20 mouse cellular contexts compared by ENCODE assay signal in the genomic region with DNA sequence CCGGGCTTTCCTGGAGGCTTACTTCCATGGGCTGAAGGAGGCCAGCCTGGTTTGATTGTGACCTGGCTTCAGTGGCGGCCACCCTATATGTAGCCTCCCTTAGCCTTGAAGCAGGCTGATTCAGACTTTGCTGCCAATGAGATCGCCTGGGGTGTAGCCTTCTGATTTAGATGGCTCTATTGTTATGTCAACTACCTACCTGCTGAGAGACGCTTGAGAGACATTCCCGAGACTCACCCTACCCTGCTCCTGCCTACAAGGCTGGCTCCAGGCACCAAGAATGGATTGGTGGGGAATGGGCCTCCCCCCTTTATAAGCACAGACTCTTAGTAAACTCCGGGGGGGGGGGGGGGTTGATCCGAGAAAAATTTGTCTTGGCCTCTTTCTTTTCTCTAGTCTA. TPM values are rescaled to one million over a fixed set of nuclear protein-coding genes. Genes with fewer than 3 reads are reported as not detected.
DNase-seq lines count a peak whose midpoint lies in the region; ATAC-seq and TF ChIP-seq lines count a peak whose summit lies in the region.
"Had no signal": no experiment of that assay in that cellular context is flagged by ENCODE, and none has a peak within 500 bp of the region (broad histone marks: within the 10 kb centered on the region; RNA-seq: fewer than 3 reads in every experiment).

No protein-coding gene starts in this region.

- H3K4me1 ChIP-seq in kidney, postnatal 0 days (replicated peaks; ENCODE audit: insufficient read depth, low read length): peaks cover 12% of the 10 kb centered on the region
- peaks cover 41% of the 10 kb centered on the region for H3K4me1 ChIP-seq in kidney, embryonic 15.5 days
- H3K4me1 ChIP-seq in E14TG2a.4 (replicated peaks; ENCODE audit: low read depth, low read length): peaks cover 73% of the 10 kb centered on the region
- H3K4me1 ChIP-seq in intestine, postnatal 0 days (replicated peaks; ENCODE audit: control insufficient read depth, insufficient read depth, low read length): peaks cover 4% of the 10 kb centered on the region; the same call in 1 of the 2 replicates

- H3K27ac ChIP-seq in kidney, postnatal 0 days: no peak overlapping the region
- no peak overlapping the region for H3K27ac ChIP-seq in kidney, embryonic 15.5 days
- H3K27ac ChIP-seq in intestine, postnatal 0 days (ENCODE audit: low read depth, low read length): no peak overlapping the region
- H3K27ac ChIP-seq: heart, embryonic 10.5 days; hindbrain, postnatal 0 days; liver, embryonic 14.5 days had no signal

- peak overlapping the region; percentile 76 for H3K4me2 ChIP-seq in kidney, postnatal 0 days (ENCODE audit: low read length)
- no peak overlapping the region; the same call in 1 of the 2 replicates for H3K4me2 ChIP-seq in kidney, embryonic 15.5 days
- H3K4me2 ChIP-seq in intestine, postnatal 0 days (replicated peaks; ENCODE audit: low read depth): peak overlapping the region; percentile 83

- H3K27me3 ChIP-seq in kidney, postnatal 0 days (ENCODE audit: insufficient read depth, low read length): no peaks in the 10 kb centered on the region
- peaks cover 29% of the 10 kb centered on the region for H3K27me3 ChIP-seq in kidney, embryonic 15.5 days
- H3K27me3 ChIP-seq in E14TG2a.4 (ENCODE audit: insufficient read depth, low read length): peaks cover 52% of the 10 kb centered on the region
- no peaks in the 10 kb centered on the region for H3K27me3 ChIP-seq in intestine, postnatal 0 days (replicated peaks; ENCODE audit: control insufficient read depth, insufficient read depth, low read length)

- no peak for TF ChIP-seq CTCF in kidney, postnatal 0 days (IDR thresholded peaks at IDR 0.05; ENCODE audit: low read depth)
- TF ChIP-seq CTCF in E14TG2a.4 (conservative IDR thresholded peaks at IDR 0.05; ENCODE audit: low read length): no peak
- TF ChIP-seq CTCF in intestine, postnatal 0 days (IDR thresholded peaks at IDR 0.05; ENCODE audit: low read depth): no peak

- no peak overlapping the region for H3K9ac ChIP-seq in kidney, postnatal 0 days (ENCODE audit: low read depth, low read length)
- no peak overlapping the region for H3K9ac ChIP-seq in kidney, embryonic 15.5 days
- 0 out of 2 replicates have a peak overlapping the region, but pooled peaks have one; percentile 22 for H3K9ac ChIP-seq in intestine, postnatal 0 days (ENCODE audit: low read depth, low read length)
- H3K9ac ChIP-seq: liver, embryonic 14.5 days had no signal

- no peak overlapping the region for H3K4me3 ChIP-seq in kidney, postnatal 0 days (replicated peaks; ENCODE audit: low read depth, low read length)
- H3K4me3 ChIP-seq in kidney, embryonic 15.5 days (replicated peaks): no peak overlapping the region
- H3K4me3 ChIP-seq in E14TG2a.4 (replicated peaks; ENCODE audit: low read length): peak overlapping the region; percentile 58
- peak overlapping the region; percentile 62 for H3K4me3 ChIP-seq in intestine, postnatal 0 days (ENCODE audit: low read depth, low read length)
- H3K4me3 ChIP-seq: heart, embryonic 10.5 days had no signal

- H3K9me3 ChIP-seq in kidney, postnatal 0 days (replicated peaks; ENCODE audit: low read length): no peaks in the 10 kb centered on the region
- no peaks in the 10 kb centered on the region for H3K9me3 ChIP-seq in kidney, embryonic 15.5 days (replicated peaks)
- no peaks in the 10 kb centered on the region for H3K9me3 ChIP-seq in E14TG2a.4 (ENCODE audit: low read length)
- no peaks in the 10 kb centered on the region for H3K9me3 ChIP-seq in intestine, postnatal 0 days (ENCODE audit: control insufficient read depth)
- H3K9me3 ChIP-seq: G1E; heart, embryonic 10.5 days had no signal

- WGBS in kidney, postnatal 0 days: 32% methylated on average over 7 of the region's 7 CpGs
- WGBS in kidney, embryonic 15.5 days: 34% methylated on average over 7 of the region's 7 CpGs
- WGBS in intestine, postnatal 0 days: 35% methylated on average over 7 of the region's 7 CpGs

- no peak for DNase-seq in kidney, postnatal 0 days (ENCODE audit: low spot score)
- peak; percentile 98 for DNase-seq in R1 (ENCODE audit: low read depth, low spot score)
- no peak for DNase-seq in cerebellum, adult 9-10 months
- DNase-seq in urinary bladder, postnatal 25 days (ENCODE audit: low spot score): no peak
- DNase-seq: adrenal gland, postnatal 10 days; B cell, adult 2 months; cerebellum, adult 11-12 months; cerebellum, postnatal 36 days; gastrocnemius, postnatal 36 days; layer of hippocampus, postnatal 36 days; thymus, postnatal 14 days had no signal

- ATAC-seq in kidney, postnatal 0 days (replicated peaks; ENCODE audit: low FRiP score, low read depth): no peak
- no peak for ATAC-seq in kidney, embryonic 15.5 days (replicated peaks; ENCODE audit: low FRiP score)
- ATAC-seq in intestine, postnatal 0 days: no peak
- ATAC-seq: forebrain, embryonic 14.5 days; hindbrain, postnatal 0 days; midbrain, embryonic 16.5 days had no signal

- no peaks in the 10 kb centered on the region for H3K36me3 ChIP-seq in kidney, postnatal 0 days (ENCODE audit: insufficient read depth, low read length)
- H3K36me3 ChIP-seq in kidney, embryonic 15.5 days: no peaks in the 10 kb centered on the region
- H3K36me3 ChIP-seq in E14TG2a.4 (ENCODE audit: insufficient read depth, low read length): peaks cover 13% of the 10 kb centered on the region; the same call in 1 of the 2 replicates
- H3K36me3 ChIP-seq in intestine, postnatal 0 days (ENCODE audit: control insufficient read depth, insufficient read depth): peaks cover 17% of the 10 kb centered on the region

RNA-seq across cellular contexts. Expression of a gene that starts 2.5 kb away (rescaled TPM):
- 8.8 and 10.0 TPM in 2 replicates for polyA plus RNA-seq in kidney, postnatal 0 days (2015; fragmentation: Nextera tagmentation; extraction: Ambion mirVana)
- polyA plus RNA-seq in kidney, embryonic 15.5 days (2015; fragmentation: Nextera tagmentation; extraction: Ambion mirVana): 5.3 and 5.8 TPM in 2 replicates
- 23.1 and 23.2 TPM in 2 replicates for polyA plus RNA-seq in intestine, postnatal 0 days (2015; fragmentation: Nextera tagmentation; extraction: Ambion mirVana)

RNA-seq across cellular contexts. Expression of a gene that starts 40.0 kb away (rescaled TPM):
- polyA plus RNA-seq in kidney, postnatal 0 days (2015; fragmentation: Nextera tagmentation; extraction: Ambion mirVana): 8.0 and 8.3 TPM in 2 replicates
- polyA plus RNA-seq in kidney, embryonic 15.5 days (2015; fragmentation: Nextera tagmentation; extraction: Ambion mirVana): 8.7 and 10.8 TPM in 2 replicates
- polyA plus RNA-seq in intestine, postnatal 0 days (2015; fragmentation: Nextera tagmentation; extraction: Ambion mirVana): 6.7 and 7.7 TPM in 2 replicates

RNA-seq across cellular contexts. Expression of a gene that starts 40.1 kb away (rescaled TPM):
- 9.8 and 10.1 TPM in 2 replicates for polyA plus RNA-seq in kidney, postnatal 0 days (2015; fragmentation: Nextera tagmentation; extraction: Ambion mirVana)
- polyA plus RNA-seq in kidney, embryonic 15.5 days (2015; fragmentation: Nextera tagmentation; extraction: Ambion mirVana): 6.6 and 8.9 TPM in 2 replicates
- polyA plus RNA-seq in intestine, postnatal 0 days (2015; fragmentation: Nextera tagmentation; extraction: Ambion mirVana): 7.7 and 8.3 TPM in 2 replicates

Comparison
In these comparisons a context has a peak if more than half of its experiments do, and no peak if none do; other contexts are left out.
1. H3K4me3 ChIP-seq: peak in E14TG2a.4 (single experiment) and intestine, postnatal 0 days (single experiment); none in kidney, postnatal 0 days (single experiment) and kidney, embryonic 15.5 days (single experiment).